Mouse (Mus musculus) G1E-ER4 (cell line): Measurements from ENCODE around the gene Il17rc. TPM values are rescaled to one million over a fixed set of nuclear protein-coding genes. Genes with fewer than 3 reads are reported as not detected.

Experiments used
- GATA1 ChIP-seq: IDR thresholded peaks from one replicate; pipeline ENCODE4 v1.8.0; 2012; ENCODE audit warnings: low read length, inconsistent platforms
- polyA plus RNA-seq: library from polyadenylated mRNA; stranded (reverse); fragments of >175 nt; gene quantifications from 2 replicates; pipeline ENCODE4 v1.2.3, GENCODE M21; 2012

The Il17rc gene
- 0.40 and 0.83 TPM in 2 replicates for polyA plus RNA-seq

GRCm38 (mm10) chr6:113471297-113471936 lies at the start of gene Il17rc:
Il17rc (plus strand) TSS chr6:113471427.
- no peak for TF ChIP-seq GATA1

GRCm38 (mm10) chr6:113423000-113423399 lies 48.2 kb upstream of the Il17rc start:
- no peak for TF ChIP-seq GATA1

GRCm38 (mm10) chr6:113424187-113424586 lies 47.0 kb upstream of the Il17rc start:
- TF ChIP-seq GATA1 = no peak

- TF ChIP-seq GATA1 = no peak
These were observed 44.5 kb upstream of the Il17rc start for GRCm38 (mm10) chr6:113426696-113427095.

GRCm38 (mm10) chr6:113427397-113427796 lies 43.8 kb upstream of the Il17rc start:
- no peak for TF ChIP-seq GATA1

- TF ChIP-seq GATA1 = no peak
These were observed 43.2 kb upstream of the Il17rc start for GRCm38 (mm10) chr6:113428006-113428405.

- TF ChIP-seq GATA1 = no peak
These were observed 41.3 kb upstream of the Il17rc start for GRCm38 (mm10) chr6:113429965-113430364.

GRCm38 (mm10) chr6:113430846-113431245 lies 40.4 kb upstream of the Il17rc start:
- no peak for TF ChIP-seq GATA1

- TF ChIP-seq GATA1 = no peak
These were observed 39.4 kb upstream of the Il17rc start for GRCm38 (mm10) chr6:113431801-113432200.

- TF ChIP-seq GATA1 = no peak
These were observed 37.6 kb upstream of the Il17rc start for GRCm38 (mm10) chr6:113433661-113434060.

GRCm38 (mm10) chr6:113434691-113435090 lies 36.5 kb upstream of the Il17rc start:
- TF ChIP-seq GATA1 = no peak

GRCm38 (mm10) chr6:113435664-113436205 lies 35.5 kb upstream of the Il17rc start, which contains the start of gene Cidec:
Cidec (minus strand) TSS chr6:113435760.
- TF ChIP-seq GATA1 = no peak

- no peak for TF ChIP-seq GATA1
These were observed 34.1 kb upstream of the Il17rc start for GRCm38 (mm10) chr6:113437135-113437534.

- TF ChIP-seq GATA1 = no peak
These were observed 32.4 kb upstream of the Il17rc start for GRCm38 (mm10) chr6:113438721-113439430.

GRCm38 (mm10) chr6:113440686-113441085 lies 30.5 kb upstream of the Il17rc start:
- no peak for TF ChIP-seq GATA1

GRCm38 (mm10) chr6:113441147-113441680 lies 30.0 kb upstream of the Il17rc start:
- TF ChIP-seq GATA1 = no peak
